Mouse (Mus musculus) T-helper 17 cell (primary cell): ENCODE results near the gene Slc6a15.

Source experiments
- in situ Hi-C, 2 experiments: fragments of 300-600 bp; cut with MboI, MseI; formaldehyde crosslinking; loops; 1 replicate in 1 of 2; 2 replicates in 1 of 2; pipeline ENCODE4 v1.15.1; 2025; ENCODE audit warnings: high pct_unique_total_duplicates in 2 of 2

Gene Slc6a15

DNA sequence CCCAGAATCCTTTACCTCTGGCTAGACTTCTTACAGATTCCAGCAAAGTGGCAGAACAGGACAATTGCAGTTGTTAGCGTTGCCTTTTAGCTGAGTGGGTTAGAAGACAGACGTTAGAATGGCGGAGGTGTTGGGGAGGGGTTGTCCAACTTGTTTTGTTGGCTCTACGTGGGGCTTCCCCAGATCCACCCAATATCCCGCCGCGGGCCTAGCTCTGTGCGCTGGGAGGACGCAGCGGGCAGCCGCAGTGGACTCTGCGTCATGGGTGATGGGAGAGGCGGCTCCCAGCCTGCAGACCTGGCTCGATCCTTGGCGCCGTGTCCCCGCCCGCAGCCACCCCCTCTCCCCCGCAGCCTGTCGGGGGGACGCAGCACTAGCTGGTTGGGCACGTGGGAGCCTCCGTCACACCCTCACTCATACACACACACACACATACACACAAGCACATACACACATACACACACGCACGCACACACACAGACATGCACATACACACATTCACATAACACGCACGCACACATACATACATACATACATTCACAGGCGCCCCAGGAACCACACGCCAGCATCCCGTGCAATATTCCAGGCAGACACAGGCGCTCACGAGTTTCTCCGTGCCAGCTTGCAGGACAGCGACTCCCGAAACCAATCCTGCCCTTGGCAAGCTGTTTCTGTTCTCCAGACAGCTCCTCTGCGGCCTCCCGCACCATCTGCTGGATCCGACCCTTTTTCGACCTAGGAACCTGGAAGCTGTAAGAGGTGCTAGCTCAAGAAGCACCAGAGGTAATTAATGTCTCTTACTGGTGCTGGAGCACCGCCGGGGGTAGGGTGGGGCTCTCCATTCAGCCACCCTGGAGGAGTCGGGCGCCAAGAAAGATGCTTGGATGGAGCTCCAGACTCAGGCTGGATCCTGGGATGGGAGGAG lies at the start of gene Slc6a15:
Gene Slc6a15, plus strand, starts transcription at position 413 of the 925 bp plus-strand sequence.
- in situ Hi-C loops, result no loop called here

DNA sequence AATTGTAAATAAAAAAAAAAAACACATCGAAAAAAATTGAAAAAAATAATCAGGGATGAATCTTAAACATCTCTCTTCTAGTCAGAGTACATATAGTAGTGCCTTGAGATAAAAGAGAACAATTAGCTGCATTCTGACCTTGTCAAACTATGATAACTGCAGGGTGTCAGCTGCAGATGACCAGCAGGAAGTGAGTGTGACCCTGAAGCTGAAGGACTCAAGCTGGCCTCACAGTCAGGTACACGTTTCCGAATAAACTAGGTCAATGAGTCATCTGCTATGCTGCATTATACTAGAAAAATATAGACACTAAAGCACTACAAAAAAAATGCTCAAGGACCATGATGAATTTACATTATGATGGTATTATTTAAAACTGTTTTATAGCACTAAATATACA lies 45.6 kb upstream of the Slc6a15 start:
- in situ Hi-C loops, result loop anchor here in 1 of 2 experiments (10.0 kb wide), 1 partner anchor 777 kb away; no protein-coding TSS in a partner anchor

GRCm38 (mm10) chr10:103323386-103323785 lies 44.2 kb upstream of the Slc6a15 start:
- in situ Hi-C loops, result loop anchor here in 1 of 2 experiments (10.0 kb wide), 1 partner anchor 779 kb away; no protein-coding TSS in a partner anchor

- in situ Hi-C loops, result no loop called here
These were observed 33.3 kb upstream of the Slc6a15 start for GRCm38 (mm10) chr10:103334306-103334705.

DNA sequence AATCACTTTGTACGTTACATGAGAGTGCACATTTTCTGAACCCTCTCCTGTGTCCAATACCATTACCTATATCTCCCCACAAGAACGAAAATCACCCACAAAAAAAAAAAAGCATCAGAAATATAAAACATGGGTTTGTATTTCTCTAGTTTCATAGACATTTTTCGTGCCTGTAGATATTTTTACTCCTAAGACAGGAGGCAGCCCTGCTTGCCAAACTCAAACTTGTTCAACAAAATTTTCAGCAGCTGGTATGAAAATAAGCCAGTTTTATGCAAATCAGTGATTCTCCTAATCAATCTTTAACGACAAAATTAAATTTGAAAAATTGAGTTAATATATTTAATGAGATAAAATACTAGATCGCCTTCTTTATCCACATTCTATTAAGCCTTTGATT lies 27.7 kb upstream of the Slc6a15 start:
- in situ Hi-C loops, result no loop called here

GRCm38 (mm10) chr10:103346797-103347196 lies 20.8 kb upstream of the Slc6a15 start:
- in situ Hi-C loops, result no loop called here

GRCm38 (mm10) chr10:103368296-103369080 lies 905 bp downstream of the Slc6a15 start:
- in situ Hi-C loops, result no loop called here

DNA sequence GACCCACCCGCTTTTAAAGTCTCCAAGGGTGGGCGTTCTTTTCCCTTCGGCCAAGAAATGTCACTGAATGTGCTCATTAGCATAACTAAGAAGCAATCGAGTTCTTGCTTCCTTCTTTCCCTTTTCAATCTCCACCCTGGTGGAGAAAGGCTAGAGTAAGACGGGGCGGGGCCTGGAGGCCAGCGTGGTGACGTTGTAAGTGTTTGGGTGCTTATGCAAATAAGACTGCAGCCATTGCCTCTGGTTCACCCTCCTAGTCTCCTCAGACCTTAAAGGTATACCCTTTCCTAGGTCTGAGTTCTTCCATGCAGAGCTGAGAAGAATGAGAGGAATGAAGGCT lies 1.5 kb downstream of the Slc6a15 start:
- in situ Hi-C loops, result no loop called here

DNA sequence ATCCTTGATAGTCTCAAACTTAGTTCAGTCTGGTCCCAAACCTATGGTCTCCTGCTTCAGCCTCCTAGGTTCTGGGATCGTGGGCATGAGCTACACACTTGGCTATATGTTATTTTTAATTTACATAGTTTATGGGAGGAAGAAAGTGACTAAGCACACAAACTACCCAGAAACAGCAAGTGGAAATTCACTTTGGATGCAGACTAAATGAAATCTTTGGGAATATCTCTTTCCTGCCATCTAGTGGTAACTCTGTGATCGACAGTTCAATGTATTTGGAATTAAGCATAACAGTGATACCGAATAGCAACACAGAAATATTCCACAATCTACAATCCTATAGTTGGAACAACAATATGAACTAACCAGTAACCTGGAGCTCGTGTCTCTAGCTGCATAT lies 34.6 kb downstream of the Slc6a15 start:
- in situ Hi-C loops, result no loop called here

- in situ Hi-C loops, result no loop called here
These were observed 60.1 kb downstream of the Slc6a15 start for GRCm38 (mm10) chr10:103427717-103428116.

DNA sequence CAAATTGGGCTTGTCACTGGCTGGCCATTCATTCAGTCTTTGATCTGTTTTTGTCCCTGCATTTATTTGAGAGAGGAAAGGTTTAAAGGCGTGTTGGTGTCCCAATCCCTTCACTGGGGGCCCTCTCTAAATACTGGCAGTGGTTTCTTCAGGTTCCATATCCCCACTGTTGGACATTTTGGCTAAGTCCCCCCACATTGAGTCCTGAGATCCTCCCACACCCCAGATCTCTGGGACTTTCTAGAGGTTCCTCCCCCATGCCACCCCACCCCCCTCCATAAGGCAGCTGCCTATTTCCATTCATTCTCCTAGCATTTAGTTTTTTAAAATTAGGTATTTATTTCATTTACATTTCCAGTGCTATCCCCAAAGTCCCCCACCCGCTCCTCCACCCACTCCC lies 75.0 kb downstream of the Slc6a15 start:
- in situ Hi-C loops, result loop anchor here in 1 of 2 experiments (10.0 kb wide), 1 partner anchor 342 kb away; no protein-coding TSS in a partner anchor

DNA sequence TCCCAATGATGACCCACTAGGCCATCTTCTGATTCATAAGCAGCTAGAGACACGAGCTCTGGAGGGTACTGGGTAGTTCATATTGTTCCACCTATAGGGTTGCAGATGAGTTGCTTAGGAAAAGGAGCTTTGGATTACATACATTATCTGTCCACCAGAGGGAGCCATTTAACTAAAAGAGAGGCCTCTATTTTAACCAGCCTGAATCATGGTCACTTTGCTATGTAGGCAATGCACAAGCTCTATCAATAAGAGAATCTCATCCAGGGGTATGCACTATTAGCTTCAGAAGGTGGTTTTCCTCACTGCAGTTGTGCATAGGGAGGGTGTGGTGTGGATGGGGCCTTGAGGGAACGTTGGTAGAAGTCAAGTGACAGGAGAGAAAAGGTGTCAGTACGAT lies 75.5 kb downstream of the Slc6a15 start:
- in situ Hi-C loops, result loop anchor here in 1 of 2 experiments (10.0 kb wide), 1 partner anchor 342 kb away; no protein-coding TSS in a partner anchor

DNA sequence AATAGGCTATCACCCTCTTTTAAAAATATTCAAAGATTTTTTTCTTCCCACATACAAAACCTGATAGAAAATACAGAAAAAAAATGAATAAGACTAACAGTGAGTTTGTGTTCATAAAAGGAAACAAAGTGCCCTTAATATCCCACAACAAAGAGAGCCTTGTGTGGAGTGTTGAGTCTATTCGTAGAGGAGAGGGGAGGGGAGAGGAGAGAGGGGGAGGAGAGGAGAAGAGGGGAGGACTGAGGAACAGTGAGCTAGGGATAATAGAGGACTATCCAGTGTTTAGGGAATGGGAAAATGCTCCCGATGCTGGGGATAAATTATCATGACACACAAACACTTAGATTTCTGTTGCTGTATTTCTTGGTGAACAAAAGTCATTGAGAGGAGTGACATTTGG lies 80.8 kb downstream of the Slc6a15 start:
- in situ Hi-C loops, result loop anchor here in 1 of 2 experiments (10.0 kb wide), 1 partner anchor 336 kb away; no protein-coding TSS in a partner anchor

DNA sequence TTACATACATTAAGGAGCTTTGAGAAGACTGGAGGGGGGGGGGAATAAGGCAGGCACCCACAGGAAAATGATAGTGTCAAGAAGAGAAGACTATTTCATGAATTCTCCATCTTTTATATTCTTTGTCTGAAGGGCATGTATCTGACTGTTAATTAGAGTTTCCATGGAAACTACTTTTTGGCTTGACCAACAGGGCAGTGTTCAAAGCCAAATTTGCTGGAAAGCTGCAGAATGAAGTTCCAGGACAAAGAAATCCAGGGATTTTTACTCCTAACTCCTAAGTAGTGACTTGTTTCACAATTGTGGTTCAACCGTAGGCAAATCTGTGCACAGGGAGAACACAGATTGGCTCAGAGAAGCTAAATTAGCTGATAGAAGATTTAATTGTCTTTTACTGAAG lies 90.3 kb downstream of the Slc6a15 start:
- in situ Hi-C loops, result no loop called here
